Mouse (Mus musculus) E14TG2a.4 (cell line): Measurements from ENCODE around the gene Mxd1.

Source experiments
- CTCF ChIP-seq: conservative IDR thresholded peaks from 2 replicates; pipeline ENCODE4 v1.5.1; 2014; ENCODE audit warnings: low read length
- NANOG ChIP-seq: IDR thresholded peaks from 2 replicates; pipeline ENCODE4 v1.6.1; 2014; ENCODE audit warnings: borderline replicate concordance, low read length, mixed read lengths

DNA sequence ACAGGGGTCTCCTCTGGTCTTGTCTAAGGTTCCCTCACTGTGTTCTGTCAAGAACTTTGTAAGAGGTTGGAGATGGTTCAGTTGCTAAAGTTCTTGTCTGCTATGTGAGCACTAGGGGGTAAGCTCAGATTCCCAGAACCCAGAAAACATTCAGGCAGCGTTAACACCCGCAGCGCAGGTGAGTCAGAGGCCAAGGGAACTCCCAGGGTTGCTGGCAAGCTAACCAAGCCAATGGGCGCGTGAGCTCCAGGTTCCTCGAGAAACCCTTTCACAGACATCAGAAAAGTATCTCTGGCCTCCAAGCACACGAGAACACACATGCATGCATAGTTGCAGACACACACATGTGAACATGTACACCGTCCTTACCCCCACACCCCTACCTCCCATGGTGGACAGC lies 28.2 kb downstream of the Mxd1 start:
- TF ChIP-seq CTCF (no peak), NANOG (no peak)
